Mouse (Mus musculus): ENCODE results near the gene Ppbp. TPM values are rescaled to one million over a fixed set of nuclear protein-coding genes. Genes with fewer than 3 reads are reported as not detected.

Ppbp gene
- polyA plus RNA-seq, 1 experiment from 2014 or later = 0.79 TPM

GRCm38 (mm10) chr5:90760844-90761243 is 7.5 kb upstream of the Ppbp start:
- Histone ChIP-seq H3K9me3 (ENCODE audit: control insufficient read depth, low read length) (no peaks in the 10 kb centered on the region), H3K4me1 (replicated peaks; ENCODE audit: control insufficient read depth, insufficient read depth, low read length) (peaks cover 10% of the 10 kb centered on the region), H3K9ac (replicated peaks; ENCODE audit: low read depth, low read length) (no peak overlapping the region), H3K4me3 (replicated peaks; ENCODE audit: low read length) (no peak overlapping the region), H3K36me3 (ENCODE audit: control insufficient read depth, insufficient read depth) (no peaks in the 10 kb centered on the region), H3K27me3 (replicated peaks; ENCODE audit: control insufficient read depth, insufficient read depth, low read length) (0 out of 2 replicates have a peak, but pooled peaks cover 3% of the 10 kb centered on the region), H3K4me2 (ENCODE audit: low read length) (no peak overlapping the region), H3K27ac (ENCODE audit: low read length) (no peak overlapping the region)
- 99% methylated on average over 2 of the region's 2 CpGs for WGBS
- no peak for ATAC-seq

- 0 out of 2 replicates have a peak, but pooled peaks cover 3% of the 10 kb centered on the region for H3K27me3 ChIP-seq (replicated peaks; ENCODE audit: control insufficient read depth, insufficient read depth, low read length)
- no peaks in the 10 kb centered on the region for H3K36me3 ChIP-seq (ENCODE audit: control insufficient read depth, insufficient read depth)
- H3K4me2 ChIP-seq (ENCODE audit: low read length) = no peak overlapping the region
- ATAC-seq = no peak
- WGBS = 95% methylated on average over 3 of the region's 3 CpGs
- H3K9me3 ChIP-seq (ENCODE audit: control insufficient read depth, low read length) = no peaks in the 10 kb centered on the region
- H3K27ac ChIP-seq (ENCODE audit: low read length) = no peak overlapping the region
- no peak overlapping the region for H3K9ac ChIP-seq (replicated peaks; ENCODE audit: low read depth, low read length)
- H3K4me1 ChIP-seq (replicated peaks; ENCODE audit: control insufficient read depth, insufficient read depth, low read length) = peaks cover 10% of the 10 kb centered on the region
- no peak overlapping the region for H3K4me3 ChIP-seq (replicated peaks; ENCODE audit: low read length)
Observed at GRCm38 (mm10) chr5:90761834-90762233, 6.5 kb upstream of the Ppbp start.

GRCm38 (mm10) chr5:90763912-90764665 is 4.2 kb upstream of the Ppbp start:
- no peak overlapping the region for H3K4me2 ChIP-seq (ENCODE audit: low read length)
- H3K9ac ChIP-seq (replicated peaks; ENCODE audit: low read depth, low read length) = no peak overlapping the region
- WGBS = 82% methylated on average over 12 of the region's 12 CpGs
- no peaks in the 10 kb centered on the region for H3K9me3 ChIP-seq (ENCODE audit: control insufficient read depth, low read length)
- no peak for ATAC-seq
- no peaks in the 10 kb centered on the region for H3K36me3 ChIP-seq (ENCODE audit: control insufficient read depth, insufficient read depth)
- peaks cover 4% of the 10 kb centered on the region for H3K4me1 ChIP-seq (replicated peaks; ENCODE audit: control insufficient read depth, insufficient read depth, low read length)
- no peak overlapping the region for H3K4me3 ChIP-seq (replicated peaks; ENCODE audit: low read length)
- 0 out of 2 replicates have a peak, but pooled peaks cover under 1% of the 10 kb centered on the region for H3K27me3 ChIP-seq (replicated peaks; ENCODE audit: control insufficient read depth, insufficient read depth, low read length)
- H3K27ac ChIP-seq (ENCODE audit: low read length) = no peak overlapping the region

- no peak overlapping the region for H3K4me3 ChIP-seq (replicated peaks; ENCODE audit: low read length)
- H3K27ac ChIP-seq (ENCODE audit: low read length) = no peak overlapping the region
- H3K36me3 ChIP-seq (ENCODE audit: control insufficient read depth, insufficient read depth) = no peaks in the 10 kb centered on the region
- H3K27me3 ChIP-seq (replicated peaks; ENCODE audit: control insufficient read depth, insufficient read depth, low read length) = no peaks in the 10 kb centered on the region
- 85% methylated on average over 8 of the region's 8 CpGs for WGBS
- no peak for ATAC-seq
- no peak overlapping the region for H3K4me2 ChIP-seq (ENCODE audit: low read length)
- no peaks in the 10 kb centered on the region for H3K4me1 ChIP-seq (replicated peaks; ENCODE audit: control insufficient read depth, insufficient read depth, low read length)
- no peak overlapping the region for H3K9ac ChIP-seq (replicated peaks; ENCODE audit: low read depth, low read length)
- H3K9me3 ChIP-seq (ENCODE audit: control insufficient read depth, low read length) = no peaks in the 10 kb centered on the region
Observed at GRCm38 (mm10) chr5:90765821-90766606, 2.3 kb upstream of the Ppbp start.

GRCm38 (mm10) chr5:90771369-90771768 is 3.1 kb downstream of the Ppbp start:
- ATAC-seq = no peak
- Histone ChIP-seq H3K4me3 (replicated peaks; ENCODE audit: low read length) (no peak overlapping the region), H3K4me1 (replicated peaks; ENCODE audit: control insufficient read depth, insufficient read depth, low read length) (no peaks in the 10 kb centered on the region), H3K27ac (ENCODE audit: low read length) (no peak overlapping the region), H3K27me3 (replicated peaks; ENCODE audit: control insufficient read depth, insufficient read depth, low read length) (no peaks in the 10 kb centered on the region), H3K36me3 (ENCODE audit: control insufficient read depth, insufficient read depth) (no peaks in the 10 kb centered on the region), H3K9me3 (ENCODE audit: control insufficient read depth, low read length) (no peaks in the 10 kb centered on the region), H3K4me2 (ENCODE audit: low read length) (no peak overlapping the region), H3K9ac (replicated peaks; ENCODE audit: low read depth, low read length) (no peak overlapping the region)
- 65% methylated on average over 3 of the region's 3 CpGs for WGBS

GRCm38 (mm10) chr5:90771880-90772653 is 3.7 kb downstream of the Ppbp start, which contains the start of gene Pf4:
Gene Pf4, plus strand, starts transcription at chr5:90772435.
- Histone ChIP-seq H3K27ac (ENCODE audit: low read length) (no peak within 1 kb of the TSS), H3K36me3 (ENCODE audit: control insufficient read depth, insufficient read depth) (no peaks in the 10 kb centered on the region), H3K9ac (replicated peaks; ENCODE audit: low read depth, low read length) (no peak within 1 kb of the TSS), H3K9me3 (ENCODE audit: control insufficient read depth, low read length) (no peaks in the 10 kb centered on the region), H3K27me3 (replicated peaks; ENCODE audit: control insufficient read depth, insufficient read depth, low read length) (no peaks in the 10 kb centered on the region), H3K4me3 (replicated peaks; ENCODE audit: low read length) (no peak within 1 kb of the TSS), H3K4me2 (ENCODE audit: low read length) (no peak within 1 kb of the TSS), H3K4me1 (replicated peaks; ENCODE audit: control insufficient read depth, insufficient read depth, low read length) (no peaks in the 10 kb centered on the region)
- no peak for ATAC-seq
- WGBS = 87% methylated on average over 16 of the region's 16 CpGs

- no peaks in the 10 kb centered on the region for H3K4me1 ChIP-seq (replicated peaks; ENCODE audit: control insufficient read depth, insufficient read depth, low read length)
Observed at GRCm38 (mm10) chr5:90775562-90775961, 7.2 kb downstream of the Ppbp start.

GRCm38 (mm10) chr5:90777621-90778020 is 9.3 kb downstream of the Ppbp start:
- H3K27ac ChIP-seq (ENCODE audit: low read length) = no peak overlapping the region
- no peak overlapping the region for H3K4me3 ChIP-seq (replicated peaks; ENCODE audit: low read length)
- H3K27me3 ChIP-seq (replicated peaks; ENCODE audit: control insufficient read depth, insufficient read depth, low read length) = no peaks in the 10 kb centered on the region
- H3K4me2 ChIP-seq (ENCODE audit: low read length) = no peak overlapping the region
- no peak overlapping the region for H3K9ac ChIP-seq (replicated peaks; ENCODE audit: low read depth, low read length)
- H3K36me3 ChIP-seq (ENCODE audit: control insufficient read depth, insufficient read depth) = no peaks in the 10 kb centered on the region
- no peaks in the 10 kb centered on the region for H3K4me1 ChIP-seq (replicated peaks; ENCODE audit: control insufficient read depth, insufficient read depth, low read length)
- no peaks in the 10 kb centered on the region for H3K9me3 ChIP-seq (ENCODE audit: control insufficient read depth, low read length)
- WGBS = 55% methylated on average over 10 of the region's 10 CpGs
- no peak for ATAC-seq

More at GRCm38 (mm10) chr5:90775562-90775961, 7.2 kb downstream of the Ppbp start:
- no peaks in the 10 kb centered on the region for H3K36me3 ChIP-seq (ENCODE audit: control insufficient read depth, insufficient read depth)
- no peak for ATAC-seq
- no peak overlapping the region for H3K9ac ChIP-seq (replicated peaks; ENCODE audit: low read depth, low read length)
- H3K9me3 ChIP-seq (ENCODE audit: control insufficient read depth, low read length) = no peaks in the 10 kb centered on the region
- no peak overlapping the region for H3K27ac ChIP-seq (ENCODE audit: low read length)
- WGBS = 94% methylated on average over 5 of the region's 5 CpGs
- H3K4me2 ChIP-seq (ENCODE audit: low read length) = no peak overlapping the region
- no peaks in the 10 kb centered on the region for H3K27me3 ChIP-seq (replicated peaks; ENCODE audit: control insufficient read depth, insufficient read depth, low read length)
- no peak overlapping the region for H3K4me3 ChIP-seq (replicated peaks; ENCODE audit: low read length)

- no peak overlapping the region for H3K9ac ChIP-seq (replicated peaks; ENCODE audit: low read depth, low read length)
- H3K9me3 ChIP-seq (ENCODE audit: control insufficient read depth, low read length) = no peaks in the 10 kb centered on the region
- H3K4me1 ChIP-seq (replicated peaks; ENCODE audit: control insufficient read depth, insufficient read depth, low read length) = no peaks in the 10 kb centered on the region
- no peaks in the 10 kb centered on the region for H3K36me3 ChIP-seq (ENCODE audit: control insufficient read depth, insufficient read depth)
- 79% methylated on average over 6 of the region's 6 CpGs for WGBS
- H3K27ac ChIP-seq (ENCODE audit: low read length) = no peak overlapping the region
- no peak overlapping the region for H3K4me3 ChIP-seq (replicated peaks; ENCODE audit: low read length)
- no peak overlapping the region for H3K4me2 ChIP-seq (ENCODE audit: low read length)
- no peaks in the 10 kb centered on the region for H3K27me3 ChIP-seq (replicated peaks; ENCODE audit: control insufficient read depth, insufficient read depth, low read length)
- ATAC-seq = no peak
Observed at GRCm38 (mm10) chr5:90778856-90779255, 10.5 kb downstream of the Ppbp start.
